Mouse (Mus musculus): ENCODE measurements around the gene Trim61.
"Not testable (repeated sequence)": the region's sequence is repeated elsewhere in the genome, so short reads cannot be mapped to it uniquely, and the experiment has no call there.

DNA sequence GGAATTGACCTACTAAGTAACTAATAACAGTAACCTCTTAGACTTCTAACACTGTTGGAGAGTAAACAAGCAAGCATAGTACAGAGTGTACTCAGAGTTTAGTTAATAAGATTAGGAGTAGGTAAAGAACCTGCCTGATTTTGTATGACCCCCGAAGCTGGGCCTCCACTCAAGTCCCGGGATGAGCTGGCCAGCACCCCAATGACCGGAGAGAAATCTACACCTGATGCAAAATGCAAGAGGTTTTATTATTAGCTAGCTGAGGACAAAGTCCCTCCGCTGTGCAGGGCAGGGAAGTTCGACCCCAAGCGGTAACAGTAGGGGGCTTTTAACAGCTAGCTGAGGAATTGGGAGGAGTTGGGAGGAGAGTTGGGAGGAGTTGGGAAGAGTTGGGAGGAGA is 10.7 kb downstream of the Trim61 start:
- TF ChIP-seq MAFK (IDR thresholded peaks at IDR 0.05; ENCODE audit: insufficient read depth, low read depth, low read length); ZNF384 (IDR thresholded peaks at IDR 0.05; ENCODE audit: low read depth, low read length): not testable (repeated sequence)

All from ES-E14 (cell line).